Mouse (Mus musculus): ENCODE results near the gene Yeats4.

The Yeats4 gene

GRCm38 (mm10) chr10:117172069-117172468, 52.2 kb downstream of the Yeats4 start:
- no peak for TF ChIP-seq GATA4 (IDR thresholded peaks at IDR 0.05; ENCODE audit: insufficient replicate concordance, low read length)

GRCm38 (mm10) chr10:117166785-117167425, 57.4 kb downstream of the Yeats4 start:
- TF ChIP-seq GATA4 (IDR thresholded peaks at IDR 0.05; ENCODE audit: insufficient replicate concordance, low read length) = no peak
